Mouse (Mus musculus) megakaryocyte, adult 5-6 weeks (primary cell): ENCODE results near the gene Eps15l1. TPM values are rescaled to one million over a fixed set of nuclear protein-coding genes. Genes with fewer than 3 reads are reported as not detected.

ENCODE experiments used
- ATAC-seq: 2 replicates; pipeline ENCODE4 v1.8.0; 2016; ENCODE audit warnings: mild to moderate bottlenecking, inconsistent platforms; ENCODE audit not compliant: poor library complexity, severe bottlenecking
- total RNA-seq, 2 experiments: library from RNA; stranded (forward) in 1 of 2; stranded (reverse) in 1 of 2; fragments of 153-499, 151-499 nt in 1 of 2; fragments of 221-1000, 200-1000 nt in 1 of 2; gene quantifications; 2 replicates each; pipeline versions ENCODE4 v1.2.3 to v1.2.4; 2015 to 2017

Gene Eps15l1
- total RNA-seq (2015) = 45.7 and 53.4 TPM in 2 replicates
- total RNA-seq (2017) = 41.9 and 46.5 TPM in 2 replicates

- peak; percentile 94 for ATAC-seq
Observed at GRCm38 (mm10) chr8:72421362-72422335, at the start of gene Eps15l1. Gene Eps15l1 (minus strand): TSS chr8:72421460.

DNA sequence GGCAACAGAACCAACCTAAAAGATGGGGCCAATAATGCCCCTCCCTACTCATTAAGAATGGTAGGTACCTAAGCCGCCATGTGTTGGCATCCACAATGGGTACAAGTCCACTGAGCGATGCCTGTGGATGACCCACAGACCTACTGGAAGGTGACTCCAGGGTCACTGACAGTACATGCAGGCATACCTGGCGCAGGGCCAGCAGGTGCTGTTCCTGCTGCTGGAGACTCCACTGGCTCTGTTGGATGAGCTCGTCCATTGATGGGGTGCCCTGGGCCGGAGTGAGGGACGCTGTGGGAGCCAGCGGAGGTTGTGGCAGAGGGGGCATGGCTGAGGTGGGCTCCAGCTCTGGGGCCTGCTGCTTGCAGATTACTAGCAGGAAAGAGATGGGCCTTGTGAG, 49.4 kb upstream of the Eps15l1 start:
- ATAC-seq = no peak

DNA sequence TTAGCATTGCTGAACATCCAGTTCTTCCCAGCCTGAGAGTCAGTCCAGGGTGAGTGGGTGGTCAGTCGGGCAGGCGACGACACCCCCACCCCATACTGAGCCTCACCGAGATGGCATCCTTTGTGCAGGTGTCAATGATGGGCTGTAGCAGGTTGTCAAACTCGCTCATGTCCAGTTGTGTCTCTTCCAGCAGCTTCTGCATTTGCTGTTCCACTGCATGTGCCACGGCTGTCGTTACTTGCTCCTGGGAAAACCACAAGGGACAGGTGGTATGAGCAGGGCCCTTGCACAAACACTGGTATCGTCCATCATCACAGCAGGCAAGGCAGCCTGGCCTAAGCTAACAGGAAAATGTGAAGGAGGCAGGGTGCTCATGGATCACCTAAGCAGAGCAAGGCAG, 48.7 kb upstream of the Eps15l1 start:
- no peak for ATAC-seq

GRCm38 (mm10) chr8:72469243-72469642, 48.0 kb upstream of the Eps15l1 start:
- ATAC-seq = no peak

GRCm38 (mm10) chr8:72464211-72464610, 43.0 kb upstream of the Eps15l1 start:
- ATAC-seq = no peak

DNA sequence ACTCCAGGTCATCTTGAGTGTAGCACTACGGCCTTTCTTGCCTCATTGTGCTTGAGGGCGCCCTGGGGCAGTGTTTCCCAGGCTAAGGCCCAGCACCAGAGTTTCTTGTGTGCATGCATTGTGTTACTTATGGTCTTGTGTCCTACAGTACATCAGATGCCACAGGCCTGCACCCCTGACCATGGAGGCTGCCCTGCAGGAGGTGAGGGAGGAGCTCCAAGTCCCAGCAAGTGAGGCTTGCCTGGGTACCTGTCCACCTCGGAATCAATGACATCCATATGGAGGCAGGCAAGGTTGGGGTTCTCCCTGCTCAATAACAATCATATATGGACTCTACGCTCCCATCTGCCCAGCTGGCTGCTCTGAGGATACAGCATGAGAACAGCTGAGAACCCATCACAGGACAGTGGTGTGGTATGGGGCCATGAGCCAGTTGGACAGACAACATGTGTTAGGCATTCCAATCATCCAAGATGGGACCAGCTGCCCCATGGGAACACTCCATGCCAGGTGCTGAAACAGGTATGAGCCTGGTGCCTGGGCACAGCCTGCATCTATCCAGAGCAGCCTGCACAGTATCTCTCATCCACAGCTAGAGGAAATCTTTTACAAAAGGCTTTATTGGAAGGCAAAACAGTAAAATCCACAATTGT, 38.7 kb upstream of the Eps15l1 start:
- ATAC-seq = no peak

- no peak for ATAC-seq
Observed at GRCm38 (mm10) chr8:72458457-72458856, 37.2 kb upstream of the Eps15l1 start.

GRCm38 (mm10) chr8:72457806-72458205, 36.5 kb upstream of the Eps15l1 start:
- ATAC-seq = no peak

- no peak for ATAC-seq
Observed at GRCm38 (mm10) chr8:72455317-72455716, 34.1 kb upstream of the Eps15l1 start.

GRCm38 (mm10) chr8:72453904-72454303, 32.6 kb upstream of the Eps15l1 start:
- ATAC-seq = no peak

GRCm38 (mm10) chr8:72451516-72451915, 30.3 kb upstream of the Eps15l1 start:
- no peak for ATAC-seq

DNA sequence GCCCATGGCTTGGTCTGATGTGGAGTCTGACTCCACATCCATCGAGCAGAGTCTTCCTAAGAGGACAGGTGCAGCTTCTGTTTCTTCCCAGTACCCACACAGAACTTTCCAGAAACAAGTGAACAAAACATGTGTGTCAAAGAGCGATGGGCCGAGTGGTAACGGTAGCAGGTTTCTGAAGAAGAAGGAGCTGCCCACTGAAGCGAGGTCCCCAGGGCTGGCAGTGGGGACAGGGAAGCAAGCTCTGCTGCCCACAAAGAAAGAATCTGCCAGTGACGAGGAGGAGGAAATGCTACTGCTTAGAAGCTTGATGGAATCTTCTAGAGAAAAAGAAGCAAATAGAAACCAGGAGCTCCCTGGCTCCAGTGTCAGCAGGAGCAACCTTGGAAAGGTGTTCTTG, 23.8 kb upstream of the Eps15l1 start:
- ATAC-seq = no peak

GRCm38 (mm10) chr8:72443994-72444350, 22.7 kb upstream of the Eps15l1 start:
- ATAC-seq = peak; percentile 43

- peak; percentile 100 for ATAC-seq
Observed at GRCm38 (mm10) chr8:72443338-72443993, 22.2 kb upstream of the Eps15l1 start, which contains the start of the genes Calr3 and 1700030K09Rik. Gene Calr3 (minus strand): TSS chr8:72443870. Gene 1700030K09Rik (plus strand): TSS chr8:72443880.

DNA sequence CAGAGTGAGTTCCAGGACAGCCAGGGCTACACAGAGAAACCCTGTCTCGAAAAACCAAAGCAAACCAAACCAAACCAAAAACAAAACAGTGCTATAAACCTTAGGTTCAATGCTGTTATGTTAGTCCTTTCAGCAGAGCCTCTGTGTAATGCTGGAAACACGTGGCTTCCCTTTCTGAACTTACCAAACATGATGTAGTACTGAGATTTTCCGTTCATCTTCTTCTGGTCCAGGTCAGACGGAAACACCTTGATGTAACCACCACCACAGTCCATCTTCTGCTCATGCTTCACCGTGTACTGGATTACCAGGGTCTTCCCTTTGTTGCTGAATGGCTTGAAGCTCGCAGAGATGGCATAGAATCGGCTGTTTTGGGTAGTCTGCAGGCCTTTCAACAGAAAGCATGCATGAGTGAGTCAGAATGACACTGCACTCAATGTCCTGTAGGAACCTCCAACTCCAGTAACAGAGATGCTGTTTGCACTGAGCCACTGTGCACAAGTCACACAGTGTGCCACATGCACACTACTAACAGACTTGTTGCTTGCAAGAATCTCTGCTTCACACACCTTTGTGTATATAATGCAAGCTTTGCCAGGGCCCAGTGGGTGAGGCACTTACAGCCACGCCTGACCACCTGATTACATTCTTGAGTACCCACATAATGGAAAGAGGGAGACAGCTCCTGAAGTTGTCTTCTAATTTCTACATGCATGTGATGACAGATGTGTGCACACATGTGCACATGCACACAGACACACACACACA, 17.2 kb upstream of the Eps15l1 start:
- ATAC-seq = no peak

DNA sequence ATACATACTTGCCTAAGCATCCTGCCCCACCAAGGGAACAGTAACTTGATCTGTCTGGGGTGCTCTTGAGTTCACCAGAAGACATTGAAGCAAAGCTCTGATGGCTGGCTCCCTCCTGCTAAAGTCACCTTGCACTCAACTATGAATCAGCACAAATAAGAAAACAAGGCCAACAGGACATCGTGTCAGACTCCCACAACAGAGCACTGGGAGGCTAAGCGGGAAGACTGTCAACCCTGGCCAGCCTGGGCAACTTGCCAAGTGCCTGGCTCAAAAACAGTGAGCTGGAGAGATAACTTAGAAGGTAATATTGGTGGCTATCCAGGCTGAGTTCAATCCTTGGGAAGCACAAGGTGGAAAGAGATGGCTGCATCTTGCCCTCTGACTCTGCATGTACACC, 13.7 kb upstream of the Eps15l1 start:
- ATAC-seq = no peak

DNA sequence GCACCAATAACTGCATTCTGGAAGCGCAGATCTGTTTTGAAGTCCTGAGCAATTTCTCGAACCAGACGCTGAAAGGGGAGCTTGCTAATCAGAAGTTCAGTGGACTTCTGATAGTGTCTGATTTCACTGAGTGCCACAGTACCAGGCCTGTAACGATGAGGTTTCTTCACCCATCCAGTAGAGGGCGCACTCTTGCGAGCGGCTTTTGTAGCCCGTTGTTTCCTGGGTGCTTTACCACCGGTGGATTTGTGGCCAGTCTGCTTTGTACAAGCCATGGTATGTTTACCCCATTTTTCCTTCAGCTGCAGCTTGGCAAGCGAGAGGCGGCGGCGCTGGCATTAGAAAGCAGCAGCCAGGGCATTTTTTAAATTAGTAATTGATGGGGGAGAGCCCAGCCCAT, 8.4 kb upstream of the Eps15l1 start:
- no peak; the same call in 1 of the 2 replicates for ATAC-seq

GRCm38 (mm10) chr8:72422926-72423325, 1.7 kb upstream of the Eps15l1 start:
- ATAC-seq = no peak

DNA sequence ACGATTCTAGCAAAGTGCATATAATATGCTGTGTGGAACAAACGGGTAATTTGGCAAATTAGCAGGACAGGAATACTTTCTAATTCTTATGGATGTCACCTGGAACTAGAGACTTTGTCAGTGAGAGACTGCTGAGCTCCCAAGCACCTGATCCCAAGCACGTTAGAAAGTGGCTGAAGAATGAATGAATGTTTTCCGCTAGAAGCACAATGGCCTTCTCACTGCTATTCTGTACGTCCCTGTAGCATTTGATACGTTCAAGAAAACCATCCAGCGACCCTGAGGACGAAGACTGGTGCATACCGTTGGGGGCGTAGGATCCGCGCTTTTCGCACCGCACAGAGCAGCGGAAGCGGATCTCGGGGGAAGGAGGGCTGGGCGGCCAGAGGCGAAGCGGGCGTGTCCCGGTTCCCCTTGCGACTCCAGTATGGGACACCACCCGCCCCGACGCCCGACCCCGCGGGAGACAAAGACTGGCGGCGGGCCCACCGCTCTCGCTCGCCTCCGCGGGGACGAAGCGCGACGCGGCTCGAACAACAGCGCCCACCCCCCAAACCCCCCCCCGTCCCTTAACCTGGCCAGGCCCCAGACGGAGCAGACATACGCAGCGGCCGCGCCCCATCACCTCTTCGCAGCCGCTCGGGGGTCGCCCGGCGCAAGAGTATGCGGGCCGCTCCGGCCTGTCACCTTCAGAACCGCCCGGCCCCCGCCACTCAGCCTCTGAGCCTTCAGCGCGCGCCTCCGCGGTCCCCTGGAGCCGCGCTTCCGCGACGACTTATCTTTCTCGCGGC, 494 bp downstream of the Eps15l1 start:
- peak; percentile 49 for ATAC-seq

DNA sequence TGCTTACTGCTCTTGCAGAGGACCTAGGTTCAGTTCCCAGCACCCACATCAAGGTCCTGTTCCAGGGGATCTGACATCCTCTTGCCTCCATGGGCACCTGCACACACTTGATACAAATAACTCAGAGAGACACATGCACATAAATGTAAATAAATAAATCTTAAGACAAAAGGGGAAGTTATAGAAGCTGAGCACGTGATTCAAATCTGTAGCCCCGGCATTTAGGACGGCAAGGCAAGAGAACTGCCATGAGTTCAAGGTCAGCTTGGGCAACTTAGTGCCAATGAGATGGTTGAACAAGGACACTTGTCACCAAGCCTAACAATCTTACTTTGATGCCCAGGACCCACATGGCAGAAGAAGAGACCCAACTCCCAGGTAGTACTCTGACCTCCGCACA, 3.2 kb downstream of the Eps15l1 start:
- ATAC-seq = no peak
